Mouse (Mus musculus) liver, embryonic 12.5 days (tissue): ENCODE measurements around the gene E2f3. TPM values are rescaled to one million over a fixed set of nuclear protein-coding genes. Genes with fewer than 3 reads are reported as not detected.

ENCODE experiments used
- ATAC-seq: fragments of 200-750 bp; cut with Nextera tagmentation; 2 replicates; pipeline ENCODE4 v1.8.0; 2017; ENCODE audit warnings: moderate number of reproducible peaks, mild to moderate bottlenecking, moderate library complexity
- H3K27ac ChIP-seq: fragments of 300-500 bp; sonication (generic); 2 replicates; pipeline ENCODE4 v1.5.1; 2016; ENCODE audit warnings: mild to moderate bottlenecking
- H3K27me3 ChIP-seq: fragments of 300-500 bp; sonication (generic); replicated peaks from 2 replicates; pipeline ENCODE4 v1.6.1; 2016; ENCODE audit warnings: mild to moderate bottlenecking, moderate library complexity
- H3K36me3 ChIP-seq: fragments of 300-500 bp; sonication (generic); 2 replicates; pipeline ENCODE4 v1.6.1; 2016; ENCODE audit warnings: mild to moderate bottlenecking, moderate library complexity
- H3K4me1 ChIP-seq: fragments of 300-500 bp; sonication (generic); 2 replicates; pipeline ENCODE4 v1.6.1; 2016
- H3K4me2 ChIP-seq: fragments of 300-500 bp; sonication (generic); 2 replicates; pipeline ENCODE4 v1.6.1; 2016; ENCODE audit warnings: mild to moderate bottlenecking, moderate library complexity
- H3K4me3 ChIP-seq: fragments of 300-500 bp; sonication (generic); 2 replicates; pipeline ENCODE4 v1.5.1; 2016; ENCODE audit warnings: mild to moderate bottlenecking, moderate library complexity
- H3K9ac ChIP-seq: fragments of 300-500 bp; sonication (generic); 2 replicates; pipeline ENCODE4 v1.6.1; 2016; ENCODE audit warnings: mild to moderate bottlenecking, moderate library complexity
- H3K9me3 ChIP-seq: fragments of 300-500 bp; sonication (generic); replicated peaks from 2 replicates; pipeline ENCODE4 v1.6.1; 2016; ENCODE audit warnings: mild to moderate bottlenecking, moderate library complexity
- WGBS: fragments of 180-500 bp; shearing (Covaris S2); methylation state at CpG from one replicate; pipeline ENCODE4 v1.1.7; 2016; ENCODE audit not compliant: insufficient replicate concordance; 5-methylcytosine and 5-hydroxymethylcytosine counted together
- polyA plus RNA-seq: library from polyadenylated mRNA; unstranded; fragments of >200 nt; fragmentation: Nextera tagmentation; extraction: Ambion mirVana; gene quantifications from 2 replicates; pipeline ENCODE4 v1.2.1, GENCODE M21; 2016

Gene E2f3
- polyA plus RNA-seq, 1 experiment from 2014 or later, result 8.6 TPM

DNA sequence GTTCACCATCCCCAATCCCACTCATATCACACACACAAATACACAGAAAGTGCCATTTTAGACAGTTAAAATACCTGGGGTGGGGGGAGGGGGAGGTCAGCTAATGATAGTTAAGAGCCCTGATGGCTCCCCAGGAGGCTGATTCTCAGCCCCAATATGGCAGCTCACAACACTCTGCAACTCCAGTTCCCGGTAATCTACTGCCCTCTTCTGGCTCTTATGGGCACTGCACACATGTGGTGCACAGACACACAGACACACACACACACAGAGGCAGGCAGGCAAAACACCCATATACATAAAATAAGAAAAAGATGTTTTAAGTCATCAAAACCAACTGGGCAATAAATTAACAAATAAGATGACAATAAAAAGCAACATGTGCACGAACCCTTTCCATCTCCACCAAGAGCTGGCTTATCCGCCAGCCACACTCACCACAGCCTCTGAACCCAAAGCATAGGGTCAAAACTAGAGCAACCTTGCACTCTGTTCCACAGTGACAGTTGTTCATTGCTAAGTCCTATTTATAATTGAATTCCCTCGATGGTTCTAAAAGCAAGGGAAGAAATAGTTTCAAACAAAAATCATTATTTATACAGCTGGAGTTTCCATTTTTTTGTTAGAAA, 32.3 kb downstream of the E2f3 start:
- ATAC-seq, result no peak
- Histone ChIP-seq H3K4me1 (peaks cover 49% of the 10 kb centered on the region), H3K27me3 (no peaks in the 10 kb centered on the region), H3K9me3 (0 out of 2 replicates have a peak, but pooled peaks cover 5% of the 10 kb centered on the region), H3K27ac (no peak overlapping the region), H3K36me3 (peaks cover 53% of the 10 kb centered on the region), H3K9ac (no peak overlapping the region), H3K4me2 (no peak overlapping the region), H3K4me3 (no peak overlapping the region)
- 92% methylated on average over 4 of the region's 4 CpGs for WGBS

DNA sequence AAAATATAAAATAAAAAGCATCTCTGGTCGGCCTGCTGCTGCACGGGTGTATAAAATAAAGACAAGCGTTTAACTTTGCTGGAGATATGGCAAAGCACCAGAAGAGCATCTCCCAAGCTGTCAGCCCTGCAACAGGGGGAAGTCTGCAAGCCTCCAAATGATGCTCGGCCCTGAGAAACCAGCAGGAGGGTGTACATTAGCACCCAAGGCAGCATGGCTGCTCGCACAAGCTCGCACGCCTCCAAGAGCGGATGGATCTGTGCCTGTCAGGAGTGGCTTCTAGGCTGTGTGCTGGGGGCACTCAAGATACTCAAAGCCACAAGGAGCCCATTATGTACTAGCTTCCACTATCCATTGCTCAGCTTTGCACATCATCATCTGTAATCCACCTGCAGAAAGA, 39.8 kb downstream of the E2f3 start:
- no peak overlapping the region for H3K9ac ChIP-seq
- no peak overlapping the region for H3K27ac ChIP-seq
- no peaks in the 10 kb centered on the region for H3K9me3 ChIP-seq
- H3K4me1 ChIP-seq, result peaks cover 26% of the 10 kb centered on the region
- no peak for ATAC-seq
- peaks cover 41% of the 10 kb centered on the region for H3K36me3 ChIP-seq
- no peak overlapping the region for H3K4me2 ChIP-seq
- WGBS, result 85% methylated on average over 8 of the region's 8 CpGs
- no peak overlapping the region for H3K4me3 ChIP-seq
- H3K27me3 ChIP-seq, result no peaks in the 10 kb centered on the region

DNA sequence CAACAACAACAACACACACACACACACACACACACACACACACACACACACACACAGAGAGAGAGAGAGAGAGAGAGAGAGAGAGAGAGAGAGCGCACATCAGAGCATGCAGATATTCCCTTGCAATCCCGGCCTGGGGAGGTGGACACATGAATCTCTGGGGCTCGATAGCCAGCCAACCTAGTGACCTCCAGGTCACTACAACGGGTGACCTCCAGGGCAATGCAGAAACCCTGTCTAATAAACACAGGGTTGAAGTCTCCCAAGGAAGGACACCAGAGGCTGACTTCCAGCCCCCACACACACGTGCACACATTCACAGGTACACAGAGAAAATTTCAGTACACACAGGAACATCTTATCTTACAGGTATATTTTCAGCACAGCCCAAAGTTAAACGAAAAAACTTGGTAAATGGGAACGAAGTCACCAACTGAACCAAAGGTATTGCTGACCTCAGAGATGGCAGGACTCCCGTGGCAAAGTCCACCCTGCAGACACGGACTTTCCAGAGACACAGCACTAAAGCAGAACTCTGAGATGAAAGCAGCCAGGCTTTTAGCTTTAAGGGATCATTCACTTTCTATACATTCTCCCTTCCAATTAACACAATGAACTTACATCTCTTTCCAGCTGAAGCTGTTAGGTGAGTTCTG, 40.8 kb downstream of the E2f3 start:
- Histone ChIP-seq H3K4me1 (peaks cover 16% of the 10 kb centered on the region; the same call in 1 of the 2 replicates), H3K9me3 (no peaks in the 10 kb centered on the region), H3K4me3 (no peak overlapping the region), H3K36me3 (peaks cover 40% of the 10 kb centered on the region), H3K27me3 (no peaks in the 10 kb centered on the region), H3K4me2 (no peak overlapping the region), H3K27ac (no peak overlapping the region), H3K9ac (no peak overlapping the region)
- ATAC-seq, result 0 out of 2 replicates have a peak, but pooled peaks have one; percentile 19
- WGBS, result 74% methylated on average over 9 of the region's 9 CpGs

DNA sequence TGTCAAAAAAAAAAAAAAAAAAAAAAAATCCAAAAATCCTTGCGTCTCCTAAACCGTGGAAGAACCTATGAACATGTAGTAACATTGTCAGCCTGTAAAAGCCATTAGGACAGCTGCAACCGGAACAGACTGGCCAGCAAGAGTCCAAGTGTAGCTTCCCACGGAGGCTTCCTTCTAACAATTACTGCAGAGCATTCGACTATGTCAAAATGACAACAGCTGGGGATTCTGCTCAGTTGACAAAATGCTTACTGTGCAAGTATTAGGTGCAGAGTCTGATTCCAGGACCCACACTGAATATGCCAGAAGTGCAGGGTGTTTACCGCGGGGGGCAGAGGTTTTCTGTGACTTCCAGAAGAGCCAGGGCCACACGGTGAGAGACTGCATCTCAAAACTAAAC, 41.4 kb downstream of the E2f3 start:
- H3K4me1 ChIP-seq, result peaks cover 15% of the 10 kb centered on the region; the same call in 1 of the 2 replicates
- no peak for ATAC-seq
- no peak overlapping the region for H3K4me2 ChIP-seq
- H3K36me3 ChIP-seq, result peaks cover 36% of the 10 kb centered on the region
- H3K9ac ChIP-seq, result no peak overlapping the region
- no peak overlapping the region for H3K4me3 ChIP-seq
- no peaks in the 10 kb centered on the region for H3K9me3 ChIP-seq
- 80% methylated on average over 8 of the region's 8 CpGs for WGBS
- no peak overlapping the region for H3K27ac ChIP-seq
- H3K27me3 ChIP-seq, result no peaks in the 10 kb centered on the region

DNA sequence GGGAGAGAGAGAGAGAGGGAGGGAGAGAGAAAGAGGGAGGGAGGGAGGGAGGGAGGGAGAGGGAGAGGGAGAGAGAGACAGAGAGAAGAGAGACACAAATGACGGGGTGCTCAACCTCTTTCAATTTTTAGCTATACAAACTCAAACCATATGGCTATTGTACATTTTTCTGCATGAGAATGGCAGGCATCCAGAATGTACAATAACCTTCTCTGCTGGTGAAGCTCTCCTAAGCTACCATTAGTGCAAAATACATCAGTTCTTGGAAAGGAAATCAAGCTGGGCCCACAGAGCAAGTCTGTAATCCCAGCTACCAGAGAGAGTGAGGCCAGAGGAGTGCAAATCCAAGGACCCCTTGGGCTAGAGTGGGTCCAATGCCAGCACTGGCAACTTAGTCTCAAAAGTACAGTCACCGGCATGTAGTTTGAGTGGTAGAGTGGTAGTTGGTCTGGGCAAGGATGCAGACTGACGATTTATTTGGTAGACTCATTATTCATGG, 42.3 kb downstream of the E2f3 start:
- no peaks in the 10 kb centered on the region for H3K9me3 ChIP-seq
- H3K9ac ChIP-seq, result no peak overlapping the region
- 74% methylated on average over 3 of the region's 3 CpGs for WGBS
- no peak overlapping the region for H3K4me3 ChIP-seq
- peaks cover 10% of the 10 kb centered on the region; the same call in 1 of the 2 replicates for H3K4me1 ChIP-seq
- H3K27me3 ChIP-seq, result no peaks in the 10 kb centered on the region
- ATAC-seq, result no peak
- no peak overlapping the region for H3K27ac ChIP-seq
- H3K36me3 ChIP-seq, result peaks cover 36% of the 10 kb centered on the region
- no peak overlapping the region for H3K4me2 ChIP-seq

DNA sequence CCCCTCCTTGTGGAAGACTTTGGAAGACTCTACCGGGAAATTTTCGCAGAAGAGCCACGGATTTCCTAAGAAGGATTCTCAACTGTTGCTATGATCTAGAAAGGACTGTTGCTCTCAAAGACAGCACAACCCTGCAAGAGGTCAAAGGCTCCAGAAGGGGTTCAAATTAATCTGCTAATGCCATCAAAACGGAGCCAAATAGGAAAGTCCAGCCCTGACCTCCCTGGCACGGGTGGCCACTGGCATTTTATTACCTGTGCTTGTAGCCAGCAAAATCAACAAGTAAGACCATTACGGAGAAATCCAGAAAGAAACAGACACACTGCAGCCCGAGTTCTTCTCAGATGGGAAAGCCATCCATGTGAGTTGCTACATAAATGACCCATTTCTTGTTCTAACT, 45.8 kb downstream of the E2f3 start:
- H3K4me3 ChIP-seq, result no peak overlapping the region
- no peaks in the 10 kb centered on the region for H3K27me3 ChIP-seq
- no peaks in the 10 kb centered on the region for H3K9me3 ChIP-seq
- no peak overlapping the region for H3K9ac ChIP-seq
- H3K4me1 ChIP-seq, result 0 out of 2 replicates have a peak, but pooled peaks cover 3% of the 10 kb centered on the region
- WGBS, result 82% methylated on average over 7 of the region's 7 CpGs
- no peak overlapping the region for H3K4me2 ChIP-seq
- peaks cover 50% of the 10 kb centered on the region for H3K36me3 ChIP-seq
- no peak for ATAC-seq
- H3K27ac ChIP-seq, result no peak overlapping the region

DNA sequence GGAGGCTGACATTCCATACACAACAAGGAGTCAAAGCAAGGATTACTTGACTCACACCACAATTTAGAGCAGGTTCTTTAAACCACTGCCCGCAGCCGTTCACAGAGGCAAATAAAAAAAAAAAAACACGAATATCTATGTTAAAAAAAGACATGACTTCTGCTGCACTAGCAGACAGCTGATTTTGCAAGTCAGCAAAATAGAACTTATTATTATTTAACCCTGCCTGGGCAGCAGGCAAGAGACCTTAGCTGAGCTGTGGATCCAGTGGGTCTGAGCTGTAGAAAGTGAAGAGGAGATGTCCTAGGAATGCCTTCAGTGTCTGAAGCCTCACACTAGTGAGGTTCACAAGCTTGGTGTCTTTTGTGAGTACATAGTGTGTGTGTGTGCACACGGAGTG, 46.5 kb downstream of the E2f3 start:
- Histone ChIP-seq H3K4me3 (no peak overlapping the region), H3K27me3 (no peaks in the 10 kb centered on the region), H3K9me3 (no peaks in the 10 kb centered on the region), H3K36me3 (peaks cover 48% of the 10 kb centered on the region), H3K27ac (no peak overlapping the region), H3K4me1 (0 out of 2 replicates have a peak, but pooled peaks cover under 1% of the 10 kb centered on the region), H3K4me2 (no peak overlapping the region), H3K9ac (no peak overlapping the region)
- WGBS, result 78% methylated on average over 4 of the region's 4 CpGs
- ATAC-seq, result no peak

DNA sequence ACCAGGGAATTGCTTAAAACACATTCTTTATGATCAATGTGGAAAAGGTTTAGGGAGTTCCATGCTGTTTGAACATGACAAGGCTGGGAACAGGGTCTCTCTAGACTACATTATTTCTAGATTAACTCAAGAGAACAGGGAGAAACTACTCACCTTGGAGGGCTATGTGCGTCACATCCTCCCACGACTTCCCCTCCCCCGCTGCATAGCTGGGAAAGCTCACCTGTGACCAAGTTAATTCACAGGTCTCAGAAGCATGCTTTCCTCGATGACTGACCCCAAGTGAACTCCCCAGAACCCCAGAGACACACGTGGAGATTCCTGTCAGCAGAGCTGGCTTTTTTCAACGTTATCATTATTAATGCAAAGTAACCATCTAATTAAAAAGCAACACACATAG, 47.1 kb downstream of the E2f3 start:
- Histone ChIP-seq H3K27me3 (no peaks in the 10 kb centered on the region), H3K27ac (no peak overlapping the region), H3K4me1 (no peaks in the 10 kb centered on the region), H3K9me3 (no peaks in the 10 kb centered on the region), H3K36me3 (peaks cover 48% of the 10 kb centered on the region), H3K9ac (no peak overlapping the region), H3K4me2 (no peak overlapping the region), H3K4me3 (no peak overlapping the region)
- 84% methylated on average over 6 of the region's 6 CpGs for WGBS
- no peak for ATAC-seq

DNA sequence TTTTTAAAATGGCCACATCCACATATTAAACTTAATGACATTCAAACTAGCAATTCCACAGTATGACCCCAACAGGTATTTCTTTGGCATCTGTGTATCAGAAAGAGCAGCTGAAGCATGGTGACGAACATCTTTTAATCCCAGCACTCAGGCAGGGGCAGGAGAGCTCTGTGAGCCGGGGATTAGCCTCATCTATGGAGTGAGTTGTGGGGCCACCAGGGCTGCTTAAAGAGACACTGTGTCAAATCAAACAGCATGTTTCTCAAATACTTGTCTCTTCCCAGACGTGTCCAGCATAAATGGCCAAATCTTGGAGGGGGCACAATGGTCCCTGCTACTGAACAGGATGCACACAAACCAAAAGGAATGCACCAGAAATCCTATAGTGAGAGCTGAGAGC, 59.7 kb downstream of the E2f3 start:
- no peak for ATAC-seq
- 75% methylated on average over 3 of the region's 3 CpGs for WGBS

DNA sequence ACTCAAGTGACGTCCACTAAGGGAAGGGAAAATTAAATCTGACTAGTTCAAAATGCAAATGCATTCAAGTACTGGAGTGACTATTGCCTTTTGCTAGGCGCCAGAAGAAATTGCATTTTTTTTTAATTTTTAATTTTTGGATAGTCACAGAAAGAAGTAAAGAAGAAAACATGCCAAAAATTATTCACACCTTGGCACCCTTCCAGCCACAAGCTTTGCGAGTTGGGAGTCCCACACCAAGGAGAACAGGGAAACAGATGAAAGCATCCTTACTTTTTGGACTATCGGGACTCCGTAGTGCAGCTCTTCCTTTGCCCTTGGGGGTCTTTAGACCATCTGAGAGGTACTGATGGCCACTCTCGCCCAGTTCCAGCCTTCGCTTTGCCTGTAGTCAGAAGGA, 66.0 kb downstream of the E2f3 start:
- Histone ChIP-seq H3K27ac (no peak overlapping the region), H3K4me3 (no peak overlapping the region), H3K9me3 (no peaks in the 10 kb centered on the region), H3K9ac (no peak overlapping the region), H3K36me3 (peaks cover 69% of the 10 kb centered on the region), H3K4me2 (no peak overlapping the region), H3K4me1 (0 out of 2 replicates have a peak, but pooled peaks cover 3% of the 10 kb centered on the region), H3K27me3 (no peaks in the 10 kb centered on the region)
- no peak for ATAC-seq
- WGBS, result 85% methylated on average over 7 of the region's 7 CpGs

More for the DNA sequence above, 59.7 kb downstream of the E2f3 start:
- no peaks in the 10 kb centered on the region for H3K27me3 ChIP-seq
- H3K36me3 ChIP-seq, result peaks cover 34% of the 10 kb centered on the region
- H3K4me2 ChIP-seq, result no peak overlapping the region
- no peak overlapping the region for H3K27ac ChIP-seq
- no peak overlapping the region for H3K4me3 ChIP-seq
- no peak overlapping the region for H3K9ac ChIP-seq
- 0 out of 2 replicates have a peak, but pooled peaks cover 3% of the 10 kb centered on the region for H3K4me1 ChIP-seq
- H3K9me3 ChIP-seq, result no peaks in the 10 kb centered on the region

DNA sequence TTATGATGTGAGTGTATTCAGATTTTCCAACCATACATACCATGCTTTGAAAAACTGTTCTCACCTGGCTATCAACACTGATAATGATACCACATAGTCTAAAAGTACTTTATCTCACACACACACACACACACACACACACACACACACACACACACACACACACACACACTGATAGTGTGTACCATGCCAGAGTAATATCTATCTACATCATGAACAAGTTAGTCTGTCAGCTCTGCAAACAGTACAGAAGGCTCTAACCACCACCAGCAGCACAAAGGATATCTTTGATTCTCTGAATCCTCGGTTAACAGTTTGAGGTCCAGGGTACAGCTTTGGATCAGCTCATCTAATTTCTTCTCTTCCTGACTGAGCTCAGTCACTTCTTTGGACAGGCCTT, 69.3 kb downstream of the E2f3 start:
- H3K9ac ChIP-seq, result no peak overlapping the region
- no peak for ATAC-seq
- H3K4me1 ChIP-seq, result no peaks in the 10 kb centered on the region
- peaks cover 88% of the 10 kb centered on the region for H3K36me3 ChIP-seq
- no peaks in the 10 kb centered on the region for H3K27me3 ChIP-seq
- WGBS, result 62% methylated on average over 1 of the region's 1 CpGs
- H3K27ac ChIP-seq, result no peak overlapping the region
- H3K4me3 ChIP-seq, result no peak overlapping the region
- no peak overlapping the region for H3K4me2 ChIP-seq
- H3K9me3 ChIP-seq, result no peaks in the 10 kb centered on the region

DNA sequence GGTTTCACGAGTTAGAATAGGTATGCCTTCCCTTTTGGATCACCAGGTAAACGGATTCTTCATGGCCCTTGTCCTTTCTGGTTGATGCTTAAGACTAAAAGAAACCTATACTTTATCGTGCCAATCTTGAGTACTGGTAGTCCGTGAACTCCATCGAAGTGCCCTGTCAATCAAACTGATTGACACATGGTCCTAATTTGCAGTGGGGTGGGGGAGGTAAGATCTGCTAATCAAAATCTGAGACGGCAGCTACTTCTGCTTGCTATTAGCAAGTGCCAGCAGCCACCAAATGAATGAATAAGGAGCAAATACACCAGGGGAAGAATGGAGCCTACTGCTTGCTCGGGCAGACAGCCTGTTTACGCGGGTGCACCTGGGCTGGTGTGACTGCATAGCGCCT, 72.3 kb downstream of the E2f3 start:
- WGBS, result 82% methylated on average over 10 of the region's 10 CpGs
- H3K9me3 ChIP-seq, result no peaks in the 10 kb centered on the region
- H3K27me3 ChIP-seq, result no peaks in the 10 kb centered on the region
- H3K9ac ChIP-seq, result no peak overlapping the region
- no peak overlapping the region for H3K4me3 ChIP-seq
- H3K4me2 ChIP-seq, result no peak overlapping the region
- H3K36me3 ChIP-seq, result peaks cover 97% of the 10 kb centered on the region
- no peaks in the 10 kb centered on the region for H3K4me1 ChIP-seq
- H3K27ac ChIP-seq, result no peak overlapping the region
- no peak for ATAC-seq
